Mouse (Mus musculus) hematopoietic stem cell, adult 5-6 weeks (primary cell): Measurements from ENCODE around the gene Slc25a5. TPM values are rescaled to one million over a fixed set of nuclear protein-coding genes. Genes with fewer than 3 reads are reported as not detected.

Experiments
- ATAC-seq, 2 experiments: fragments of 125-278 bp in 1 of 2; replicated peaks in 1 of 2; 2 replicates each; pipeline ENCODE4 v1.8.0; 2016 to 2017; ENCODE audit warnings: inconsistent platforms in 2 of 2, mild to moderate bottlenecking in 2 of 2, moderate number of reproducible peaks in 2 of 2, low read depth in 1 of 2, moderate TSS enrichment in 1 of 2; ENCODE audit not compliant: low FRiP score in 2 of 2, poor library complexity in 2 of 2, severe bottlenecking in 2 of 2, insufficient read depth in 1 of 2, low TSS enrichment in 1 of 2
- total RNA-seq: library from RNA; stranded (forward); fragments of 172-1452, 232-1000 nt; gene quantifications from 2 replicates; pipeline ENCODE4 v1.2.3, GENCODE M21; 2017

The Slc25a5 gene
- total RNA-seq = 527 and 620 TPM in 2 replicates

DNA sequence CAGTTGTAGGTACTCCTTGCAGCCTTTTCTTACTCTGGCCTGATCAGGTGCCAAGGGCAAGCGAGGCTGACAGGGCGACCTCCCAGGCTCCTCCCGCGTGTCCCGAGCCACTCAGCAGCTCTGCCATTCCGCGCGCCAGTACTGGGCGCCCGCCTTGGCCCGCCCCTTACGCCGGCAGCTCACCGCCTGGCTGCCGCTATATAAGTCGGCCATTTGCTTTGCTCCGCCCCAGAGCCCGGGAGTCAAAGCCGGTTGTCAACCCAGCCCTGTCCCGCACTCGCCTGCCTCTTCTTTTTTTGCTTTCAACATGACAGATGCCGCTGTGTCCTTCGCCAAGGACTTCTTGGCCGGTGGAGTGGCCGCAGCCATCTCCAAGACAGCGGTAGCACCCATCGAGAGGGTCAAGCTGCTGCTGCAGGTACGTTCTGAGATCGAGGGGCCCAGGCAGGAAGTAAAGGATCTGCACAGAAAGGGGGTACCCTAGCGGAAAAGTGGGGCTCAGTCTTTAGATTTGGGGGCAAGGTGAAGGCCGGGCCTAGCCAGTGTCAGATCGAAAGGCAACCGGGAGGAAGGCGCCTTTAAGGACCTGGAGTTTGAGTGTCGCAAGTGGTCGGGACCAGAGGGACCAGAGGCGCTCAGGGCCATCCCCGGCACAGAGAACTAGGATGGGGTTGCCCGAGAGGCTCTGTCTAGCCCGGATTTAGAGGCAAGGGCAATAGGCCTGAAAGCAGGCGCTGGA is at the start of gene Slc25a5:
TSS of gene Slc25a5 (plus strand) at position 228 of the 739 bp plus-strand sequence.
- ATAC-seq = peak; percentile 97 to 98

DNA sequence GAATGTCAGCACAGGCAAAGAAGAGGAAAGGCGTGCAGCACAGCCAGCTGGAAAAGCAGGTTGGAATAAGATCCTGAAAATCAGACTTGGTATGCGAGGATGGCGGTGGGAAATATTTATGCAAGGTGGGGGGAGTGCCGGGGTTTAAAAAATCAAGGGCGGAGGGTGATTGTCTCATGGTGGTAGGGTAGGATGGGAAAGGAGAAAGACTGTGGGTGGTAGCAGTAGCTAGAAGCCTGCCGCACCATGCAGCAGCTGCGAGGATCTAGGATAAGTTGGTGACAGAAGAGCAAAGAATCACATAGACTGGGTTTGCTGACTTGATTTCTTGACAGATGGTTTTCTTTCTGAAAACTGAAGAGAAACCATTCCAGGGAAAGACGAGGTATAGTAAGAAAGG is 48.7 kb upstream of the Slc25a5 start:
- no peak for ATAC-seq

DNA sequence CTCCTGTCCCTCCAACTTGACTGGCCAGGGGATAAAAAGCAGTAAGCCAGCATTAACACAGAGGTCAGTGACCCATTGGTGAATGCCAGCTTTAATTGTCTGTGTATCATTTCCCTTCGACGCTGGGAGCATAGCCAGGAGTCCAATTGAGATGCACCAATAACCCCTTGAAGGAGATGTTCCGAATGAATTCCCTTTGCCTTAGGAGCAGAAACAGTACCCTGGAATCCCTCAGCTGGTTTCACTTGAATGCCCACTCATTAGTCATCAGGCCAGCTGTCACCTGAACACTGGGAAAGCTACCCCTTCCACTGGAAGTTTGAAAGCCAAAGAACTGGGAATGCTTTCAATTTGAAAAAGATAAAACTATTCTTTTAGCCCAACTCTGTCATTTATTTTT is 46.9 kb upstream of the Slc25a5 start:
- no peak for ATAC-seq

DNA sequence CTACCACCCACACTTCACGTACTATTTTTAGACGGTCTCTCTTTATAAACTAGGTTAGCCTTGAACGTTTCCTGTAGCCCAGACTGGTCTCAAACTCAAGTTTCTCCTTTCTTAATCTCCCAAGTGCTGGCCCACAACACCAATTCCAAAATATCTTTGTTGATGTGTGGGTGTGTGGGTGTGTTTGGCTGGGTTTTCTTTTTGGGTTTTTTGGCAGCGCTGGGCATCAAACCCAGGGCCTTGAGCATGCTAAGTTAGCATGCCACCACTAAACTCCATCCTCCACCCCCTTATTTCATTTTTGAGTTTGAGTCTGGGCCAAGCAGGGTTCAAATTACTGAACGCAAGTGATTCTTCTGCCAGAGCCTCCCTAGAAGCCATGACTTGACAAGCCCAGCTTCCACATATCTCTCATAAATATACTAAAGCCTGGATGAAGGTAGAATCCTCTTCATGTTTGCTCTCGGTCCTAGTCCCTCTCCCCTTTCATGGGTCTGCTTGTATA is 46.1 kb upstream of the Slc25a5 start:
- no peak for ATAC-seq

DNA sequence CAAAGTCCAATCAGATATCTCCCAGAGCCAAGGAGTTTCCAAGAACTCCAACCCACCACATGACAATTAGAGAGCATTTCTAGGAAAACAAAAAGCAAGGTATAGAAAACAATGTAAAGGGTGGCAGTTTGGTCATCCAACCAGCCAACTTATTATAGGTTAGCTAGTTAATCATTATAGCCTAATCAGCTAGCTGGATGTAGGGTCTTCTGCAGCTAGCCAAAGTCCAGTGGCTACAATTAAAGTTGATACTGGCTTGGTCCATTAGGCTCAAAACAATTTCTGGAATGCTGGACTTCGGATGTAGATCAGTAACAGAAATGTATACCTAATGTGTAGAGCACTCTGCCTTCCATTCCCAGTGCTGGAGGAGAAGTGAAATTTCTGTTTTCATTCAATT is 44.9 kb upstream of the Slc25a5 start:
- ATAC-seq = no peak

DNA sequence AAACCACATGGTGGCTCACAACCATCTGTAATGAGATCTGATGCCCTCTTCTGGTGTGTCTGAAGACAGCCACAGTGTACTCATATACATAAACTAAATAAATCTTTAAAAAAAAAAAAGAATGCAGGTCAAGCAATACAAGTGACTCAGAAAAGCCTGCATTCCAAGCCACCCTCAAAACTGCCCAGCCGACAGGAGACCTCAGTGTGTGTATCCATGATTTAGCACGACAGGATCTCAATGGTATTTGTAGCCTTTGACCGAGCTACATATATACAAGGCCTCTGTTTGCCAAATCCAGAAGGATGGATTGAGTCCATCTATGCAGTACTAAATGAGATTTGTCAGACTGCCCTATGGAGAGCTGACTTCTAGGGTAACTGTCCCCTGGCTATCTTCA is 42.9 kb upstream of the Slc25a5 start:
- no peak for ATAC-seq

DNA sequence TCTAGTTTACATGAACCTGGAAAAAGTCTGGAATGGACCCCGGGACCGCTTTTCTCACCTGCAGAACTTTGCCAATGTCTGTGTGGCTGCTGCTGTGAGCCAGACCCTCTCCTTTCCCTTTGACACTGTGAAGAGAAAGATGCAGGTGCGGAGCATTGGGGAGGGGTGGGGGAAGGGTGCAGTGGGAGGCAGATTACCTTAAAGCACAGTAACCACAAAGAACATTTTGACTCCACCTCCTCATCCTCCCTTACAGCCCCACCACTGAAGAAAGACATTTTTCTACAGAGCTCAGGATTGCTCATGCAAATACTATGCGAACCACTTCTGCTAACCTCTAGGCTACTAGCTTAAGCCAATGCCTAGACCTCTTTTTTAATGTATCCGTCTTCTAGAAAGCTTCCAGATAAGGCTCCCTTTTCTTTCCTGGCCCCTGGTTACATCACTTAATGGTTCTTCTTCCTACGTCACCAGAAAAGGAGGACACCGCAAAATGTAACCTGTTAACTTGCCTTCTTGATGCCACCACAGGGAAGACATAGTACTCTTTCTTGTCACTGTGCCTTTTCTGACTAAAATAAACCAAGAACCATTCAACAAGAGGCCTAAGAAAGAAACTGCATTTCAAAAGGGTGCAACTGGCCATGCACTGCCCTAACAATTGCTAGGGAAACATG is 37.5 kb upstream of the Slc25a5 start:
- ATAC-seq = no peak

DNA sequence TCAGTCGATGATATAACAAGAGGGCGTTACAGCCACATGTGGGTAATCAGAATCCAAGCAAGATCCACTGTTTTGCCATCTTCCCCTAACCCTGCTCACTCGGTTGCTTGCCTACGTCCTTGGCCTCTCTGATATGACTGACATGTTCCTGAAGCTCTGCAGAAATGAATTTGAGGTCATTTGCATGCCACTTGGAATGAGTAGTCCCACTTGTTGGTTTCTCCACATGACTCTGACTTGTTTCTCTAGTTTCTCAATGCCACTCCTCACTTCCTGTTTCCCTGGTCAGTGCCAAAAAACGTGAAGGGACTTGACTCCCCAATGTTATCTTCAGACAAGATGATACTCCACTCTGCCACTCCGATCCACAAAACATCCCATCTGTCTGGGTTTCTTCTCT is 36.9 kb upstream of the Slc25a5 start:
- no peak for ATAC-seq

DNA sequence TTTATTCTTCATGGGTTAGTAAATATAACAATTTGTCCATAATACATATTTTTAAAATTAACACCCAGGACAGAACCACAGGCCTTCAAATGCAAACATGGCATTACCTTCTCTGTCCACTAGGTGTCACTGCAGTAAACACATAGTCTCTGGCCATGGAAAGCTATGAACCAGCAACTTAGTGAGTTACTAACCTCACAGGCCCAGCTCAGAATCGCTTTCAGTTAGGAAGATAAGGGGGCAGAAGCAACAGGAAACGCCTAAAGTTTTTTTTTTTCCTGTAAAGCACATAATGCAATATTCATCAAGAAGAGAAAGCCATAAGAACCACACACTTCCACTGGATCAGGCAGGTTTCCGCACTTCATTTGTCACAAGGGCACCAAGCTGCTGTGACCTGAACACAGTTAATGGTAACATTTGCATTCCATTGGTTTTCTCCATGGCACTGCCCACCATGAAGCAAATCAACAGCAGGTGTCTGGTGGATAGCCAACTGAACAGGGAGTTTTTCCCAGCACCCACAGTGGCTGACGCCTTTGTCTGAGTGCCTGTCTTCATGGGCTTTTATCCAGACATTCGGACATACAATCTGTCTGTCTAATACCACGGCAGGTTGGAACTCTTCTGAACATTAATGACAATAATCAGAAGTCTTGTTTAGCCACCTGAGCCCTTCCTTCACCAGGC is 34.4 kb upstream of the Slc25a5 start:
- peak; percentile 64 to 65; a peak in 2 of 4 replicates for ATAC-seq

DNA sequence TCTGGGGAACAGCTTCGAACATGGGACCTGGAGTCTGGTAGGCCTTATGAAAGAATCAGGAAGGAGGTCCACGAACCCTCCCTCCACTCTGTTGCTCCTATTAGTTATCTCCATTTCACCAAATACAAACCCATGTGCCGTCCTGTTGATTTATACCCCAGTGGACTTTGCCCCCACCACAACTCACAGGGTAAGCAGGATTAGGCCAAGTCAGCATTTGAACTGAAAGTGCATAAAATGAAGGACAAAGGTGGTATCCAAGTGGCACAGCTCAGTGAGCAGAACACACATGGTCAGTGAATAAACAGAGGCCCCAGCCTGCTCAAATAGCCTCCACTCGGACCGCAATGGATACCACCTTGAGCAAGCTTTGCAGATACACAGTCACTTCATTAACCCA is 33.2 kb upstream of the Slc25a5 start:
- ATAC-seq = no peak

DNA sequence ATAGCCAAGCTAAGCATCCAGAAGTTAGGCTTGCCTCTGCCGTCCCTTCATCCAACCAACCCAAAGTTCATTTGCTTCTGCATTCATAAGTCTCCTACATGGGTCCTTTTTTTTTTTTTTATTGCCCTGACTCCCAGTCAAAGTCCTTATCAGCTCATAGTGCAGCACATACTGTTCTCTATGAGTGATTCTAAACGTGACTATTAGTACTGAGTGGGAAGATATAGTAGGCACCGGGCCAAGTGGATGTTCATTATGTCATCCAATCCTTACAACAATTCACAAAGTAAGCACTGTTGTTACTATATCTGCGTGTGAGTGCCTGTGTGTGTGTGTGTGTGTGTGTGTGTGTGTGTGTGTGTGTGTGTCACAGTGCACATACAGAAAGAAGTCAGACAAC is 32.6 kb upstream of the Slc25a5 start:
- no peak for ATAC-seq

DNA sequence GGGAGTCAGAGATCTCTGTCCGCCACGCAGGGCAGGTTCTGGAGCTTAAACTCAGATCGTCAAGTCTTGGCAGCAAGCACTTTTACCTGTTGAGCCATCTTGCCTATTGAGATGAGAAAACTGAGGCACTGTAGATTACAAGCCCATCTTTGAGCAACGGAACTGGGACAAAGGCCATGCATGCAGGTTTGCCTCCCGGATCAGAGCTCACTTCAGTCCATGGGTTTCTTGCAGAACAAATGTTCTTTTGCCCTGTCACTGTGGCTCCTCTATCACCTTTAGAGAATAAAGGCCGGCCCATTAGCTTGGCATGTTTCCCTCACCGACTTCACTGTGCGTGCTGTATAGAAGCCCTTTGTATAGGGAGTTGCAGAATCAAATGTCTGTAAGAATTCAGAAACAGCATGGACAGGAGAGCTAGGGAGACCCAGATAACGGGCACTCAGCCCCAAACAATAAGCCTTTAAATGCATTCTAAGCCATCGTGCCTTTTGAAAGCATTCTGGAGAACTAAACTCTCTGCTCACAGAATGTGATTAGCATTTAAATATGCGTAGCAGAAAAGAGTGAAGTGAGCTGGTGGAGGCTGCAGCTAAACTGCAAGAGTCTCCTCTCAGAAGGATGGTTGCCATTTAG is 32.0 kb upstream of the Slc25a5 start:
- no peak for ATAC-seq

DNA sequence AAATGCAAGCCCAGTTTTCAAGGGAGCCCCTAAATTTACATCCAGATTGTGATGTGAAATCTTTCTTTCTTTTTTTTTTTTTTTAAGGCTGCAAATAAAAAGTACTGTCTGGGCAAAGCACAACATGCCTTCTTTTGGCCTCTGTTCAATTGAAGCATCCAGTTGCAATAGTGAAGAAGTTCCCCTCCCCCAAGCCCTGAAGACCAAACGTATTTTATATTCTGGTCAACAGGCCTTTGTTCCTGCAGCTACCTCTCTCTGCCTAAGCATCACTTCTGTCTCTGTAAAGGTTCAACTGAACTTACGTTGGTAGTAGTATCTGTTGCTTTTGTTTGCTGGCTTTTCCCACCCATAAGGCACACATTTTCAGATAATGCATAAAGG is 31.5 kb upstream of the Slc25a5 start:
- no peak for ATAC-seq

DNA sequence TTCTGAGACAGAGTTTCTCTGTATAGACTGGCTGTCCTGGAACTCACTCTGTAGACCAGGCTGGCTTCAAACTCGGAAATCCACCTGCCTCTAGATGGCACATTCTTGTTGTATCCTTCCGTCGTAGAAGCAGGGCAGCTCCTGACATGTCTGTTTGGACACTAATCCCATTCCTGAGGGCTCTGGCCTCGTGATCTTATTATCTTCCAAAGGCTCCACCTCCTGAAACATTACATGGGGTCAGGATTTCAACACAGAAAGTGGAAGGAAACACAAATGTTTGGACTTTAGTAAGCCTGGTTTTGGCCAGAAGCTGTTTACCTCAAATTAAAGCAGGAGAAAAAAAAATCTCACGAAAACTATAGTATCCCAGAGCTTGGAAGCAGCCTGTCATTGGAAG is 28.1 kb upstream of the Slc25a5 start:
- no peak for ATAC-seq

DNA sequence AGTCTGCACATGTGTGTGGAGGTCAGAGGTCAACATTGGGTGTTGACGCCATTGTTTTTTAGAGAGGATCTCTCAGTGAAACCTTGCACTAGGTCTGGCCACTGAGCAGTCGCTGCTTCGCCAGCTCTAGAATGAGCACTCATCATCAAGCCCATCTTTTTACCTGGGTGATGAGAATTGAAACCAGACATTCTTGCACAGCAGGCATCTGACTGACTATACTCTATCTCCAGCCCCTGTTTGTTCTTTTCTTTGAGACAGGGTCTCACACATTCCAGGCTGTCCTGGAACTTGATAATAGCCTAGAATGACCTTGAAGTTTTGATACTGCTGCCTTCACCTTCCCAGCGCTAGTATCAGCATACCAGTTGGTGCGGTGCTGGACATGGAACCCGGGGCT is 22.9 kb upstream of the Slc25a5 start:
- ATAC-seq = no peak

DNA sequence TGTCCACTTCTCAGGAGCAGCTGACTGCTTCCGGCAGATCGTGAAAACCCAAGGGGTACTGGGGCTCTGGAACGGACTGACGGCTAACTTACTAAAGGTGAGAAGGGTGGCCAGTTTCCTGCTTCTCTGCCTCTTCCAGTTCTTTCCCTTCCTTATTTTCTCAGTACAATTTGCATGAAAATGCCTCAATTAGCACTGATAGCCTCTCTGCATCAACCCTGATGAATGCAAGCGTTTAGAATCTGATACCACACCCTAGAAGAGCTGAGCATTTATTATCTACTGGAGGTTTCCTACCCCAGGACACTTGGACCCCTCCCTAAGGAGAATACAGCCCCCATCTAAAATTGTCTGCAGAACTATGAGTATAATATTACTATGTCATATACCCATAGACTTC is 19.9 kb upstream of the Slc25a5 start:
- no peak for ATAC-seq

DNA sequence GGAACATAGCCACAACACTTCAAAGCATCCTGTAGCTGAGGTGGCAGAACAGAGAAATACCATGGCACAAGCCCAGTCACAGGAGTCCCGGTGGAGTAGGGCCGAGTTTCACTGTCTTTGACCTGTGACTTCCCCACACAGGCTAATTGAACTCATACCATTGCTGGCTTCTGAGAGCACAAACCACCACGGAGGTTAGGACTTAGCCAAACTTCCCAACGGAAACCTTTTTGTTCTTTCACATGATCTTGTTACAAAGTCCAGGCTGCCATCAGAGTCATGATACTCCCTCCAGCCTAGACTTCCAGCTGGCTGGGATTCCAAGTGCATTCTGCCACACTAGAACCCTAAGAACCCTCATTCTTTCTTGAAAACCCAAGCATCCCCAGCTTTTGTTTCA is 17.8 kb upstream of the Slc25a5 start:
- no peak for ATAC-seq

DNA sequence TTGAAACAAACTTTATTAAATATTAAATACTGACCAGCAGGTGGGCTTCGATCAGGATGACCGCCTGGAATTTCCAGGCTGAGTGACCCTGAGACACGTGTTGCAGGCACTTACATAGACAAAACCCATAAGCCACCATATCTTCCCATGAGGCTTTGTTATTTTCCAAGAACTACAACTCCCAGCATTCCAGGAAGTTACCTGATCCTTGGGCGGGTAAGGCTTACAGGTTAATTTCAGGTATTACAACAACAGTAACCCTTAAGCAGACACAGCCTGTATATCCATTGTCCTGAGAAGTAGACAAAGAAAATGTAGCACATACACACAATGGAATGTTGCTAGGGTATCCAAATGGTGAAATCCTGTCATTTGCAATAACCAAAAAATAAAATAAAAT is 6.1 kb upstream of the Slc25a5 start:
- no peak for ATAC-seq
